Mouse (Mus musculus): ENCODE measurements around the gene Dynlt1f.
"Not testable (repeated sequence)": the region's sequence is repeated elsewhere in the genome, so short reads cannot be mapped to it uniquely, and the experiment has no call there.

DNA sequence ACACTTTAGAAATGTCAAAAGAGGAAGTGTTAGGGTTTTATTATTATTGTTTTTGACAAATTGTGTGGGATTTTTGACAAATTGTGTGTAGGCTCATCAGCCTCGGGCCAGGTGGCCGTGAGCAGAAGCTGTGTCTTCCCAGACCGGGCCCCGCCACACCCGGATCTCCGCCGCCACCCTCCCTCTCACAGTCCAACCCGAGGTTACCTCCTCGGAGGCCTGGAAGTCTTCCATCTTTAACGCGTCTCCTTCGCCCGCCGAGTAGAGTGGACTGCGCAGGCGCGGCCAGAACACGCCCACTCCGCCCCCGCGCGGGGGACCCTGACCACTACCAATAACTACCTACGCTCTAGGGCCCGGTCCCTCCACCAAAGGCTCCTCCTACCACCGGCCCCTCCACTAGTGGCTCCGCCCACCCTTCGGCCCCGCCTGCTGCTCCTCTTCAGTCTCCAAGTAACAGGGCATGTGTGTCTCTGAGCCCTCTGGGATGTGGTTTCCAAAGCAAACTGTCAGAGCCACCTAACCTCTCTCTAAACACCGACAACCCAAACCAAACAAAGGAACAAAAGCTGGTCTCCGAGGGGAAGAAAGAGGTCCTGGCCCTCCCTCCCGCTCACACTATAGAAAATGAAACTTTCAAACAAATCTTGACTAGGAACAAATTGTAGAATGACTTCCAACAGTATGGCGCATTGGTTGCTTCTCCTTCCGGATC, at the start of gene Dynlt1f:
- not testable (repeated sequence) for TF ChIP-seq CTCF (IDR thresholded peaks at IDR 0.05; ENCODE audit: control insufficient read depth, insufficient read depth, insufficient replicate concordance, low read depth, low read length)
- TF ChIP-seq POLR2A (IDR thresholded peaks at IDR 0.05; ENCODE audit: control insufficient read depth, low read depth, low read length): peak; percentile 31; the same call in 1 of the 2 replicates
